8 mouse cellular contexts compared by ENCODE assay signal in genomic region chr2:48813371-48814222, GRCm38 (mm10). TPM values are rescaled to one million over a fixed set of nuclear protein-coding genes. Genes with fewer than 3 reads are reported as not detected.
DNase-seq lines count a peak whose midpoint lies in the region; ATAC-seq and TF ChIP-seq lines count a peak whose summit lies in the region.

Acvr2a (plus strand) TSS chr2:48814109.

- H3K9me3 ChIP-seq in intestine, postnatal 0 days (ENCODE audit: control insufficient read depth), result no peaks in the 10 kb centered on the region
- H3K9me3 ChIP-seq in midbrain, embryonic 10.5 days (replicated peaks), result no peaks in the 10 kb centered on the region

- intact Hi-C loops in left cerebral cortex, postnatal 36 days (cut with DNase I), result loop anchor here (5.0 kb wide), 2 partner anchors 74 to 191 kb away; no protein-coding TSS in a partner anchor

- DNase-seq in adrenal gland, adult 2 months, result peak; percentile 96
- peak; percentile 81 for DNase-seq in embryo, embryonic 11.5 days (ENCODE audit: low read depth, low spot score)
- DNase-seq in gastrocnemius, postnatal 4 days (ENCODE audit: low spot score in 2 of 2), result peak; percentile 88 to 93
- peak; percentile 89 to 93 for DNase-seq in left cerebral cortex, postnatal 36 days (ENCODE audit: low spot score in 2 of 2)
- DNase-seq in midbrain, embryonic 10.5 days (ENCODE audit: low spot score), result peak; percentile 90
- DNase-seq in right cerebral cortex, postnatal 36 days (ENCODE audit: low spot score in 2 of 2), result peak; percentile 85
- peak; percentile 86 to 91 for DNase-seq in urinary bladder, postnatal 4 days (ENCODE audit: low spot score in 2 of 2)

- H3K4me2 ChIP-seq in intestine, postnatal 0 days (replicated peaks; ENCODE audit: low read depth), result peak within 1 kb of the TSS; percentile 80

- H3K4me3 ChIP-seq in intestine, postnatal 0 days (ENCODE audit: low read depth, low read length), result peak within 1 kb of the TSS; percentile 79
- peak within 1 kb of the TSS; percentile 82 for H3K4me3 ChIP-seq in midbrain, embryonic 10.5 days

- TF ChIP-seq CTCF in intestine, postnatal 0 days (IDR thresholded peaks at IDR 0.05; ENCODE audit: low read depth), result peak; percentile 43

- ATAC-seq in intestine, postnatal 0 days, result peak; percentile 94

- H3K36me3 ChIP-seq in intestine, postnatal 0 days (ENCODE audit: control insufficient read depth, insufficient read depth), result no peaks in the 10 kb centered on the region
- H3K36me3 ChIP-seq in midbrain, embryonic 10.5 days, result no peaks in the 10 kb centered on the region

- H3K9ac ChIP-seq in intestine, postnatal 0 days (ENCODE audit: low read depth, low read length), result peak within 1 kb of the TSS; percentile 90

- H3K27ac ChIP-seq in intestine, postnatal 0 days (ENCODE audit: low read depth, low read length), result peak within 1 kb of the TSS; percentile 96
- peak within 1 kb of the TSS; percentile 96 for H3K27ac ChIP-seq in midbrain, embryonic 10.5 days (replicated peaks)

- H3K27me3 ChIP-seq in intestine, postnatal 0 days (replicated peaks; ENCODE audit: control insufficient read depth, insufficient read depth, low read length), result no peaks in the 10 kb centered on the region
- H3K27me3 ChIP-seq in midbrain, embryonic 10.5 days (ENCODE audit: low read depth, poor library complexity, severe bottlenecking), result no peaks in the 10 kb centered on the region

- no peaks in the 10 kb centered on the region for H3K4me1 ChIP-seq in intestine, postnatal 0 days (replicated peaks; ENCODE audit: control insufficient read depth, insufficient read depth, low read length)
- H3K4me1 ChIP-seq in midbrain, embryonic 10.5 days, result peaks cover 27% of the 10 kb centered on the region

- WGBS in intestine, postnatal 0 days, result under 1% methylated on average over 69 of the region's 105 CpGs
- WGBS in midbrain, embryonic 10.5 days, result under 1% methylated on average over 90 of the region's 105 CpGs

RNA-seq across cellular contexts. Expression of gene Acvr2a, which starts in this region (rescaled TPM):
- total RNA-seq in adrenal gland, adult 2 months (2021), result 10 to 100 TPM; 15.3 to 18.5 TPM
- 3.6 and 4.0 TPM in 2 replicates for polyA plus RNA-seq in adrenal gland, adult 2 months (2012; rRNA removed)
- 10 to 100 TPM; 27.9 to 30.3 TPM for total RNA-seq in gastrocnemius, postnatal 4 days (2021)
- polyA plus RNA-seq in intestine, postnatal 0 days (2015; fragmentation: Nextera tagmentation; extraction: Ambion mirVana), result 10.5 and 10.6 TPM in 2 replicates
- total RNA-seq in left cerebral cortex, postnatal 36 days (2021), result 10 to 100 TPM; 38.1 to 49.7 TPM
- 18.5 and 24.8 TPM in 2 replicates for polyA plus RNA-seq in midbrain, embryonic 10.5 days (2016; fragmentation: Nextera tagmentation; extraction: Ambion mirVana)

Comparison
In these comparisons a context has a peak if more than half of its experiments do, and no peak if none do; other contexts are left out.
1. Peak in every context shown above with its lines: DNase-seq, ATAC-seq, H3K4me3 ChIP-seq and H3K27ac ChIP-seq.